Mouse (Mus musculus): ENCODE results near the gene Mlkl.
"Not testable (repeated sequence)": the region's sequence is repeated elsewhere in the genome, so short reads cannot be mapped to it uniquely, and the experiment has no call there.

Mlkl gene

DNA sequence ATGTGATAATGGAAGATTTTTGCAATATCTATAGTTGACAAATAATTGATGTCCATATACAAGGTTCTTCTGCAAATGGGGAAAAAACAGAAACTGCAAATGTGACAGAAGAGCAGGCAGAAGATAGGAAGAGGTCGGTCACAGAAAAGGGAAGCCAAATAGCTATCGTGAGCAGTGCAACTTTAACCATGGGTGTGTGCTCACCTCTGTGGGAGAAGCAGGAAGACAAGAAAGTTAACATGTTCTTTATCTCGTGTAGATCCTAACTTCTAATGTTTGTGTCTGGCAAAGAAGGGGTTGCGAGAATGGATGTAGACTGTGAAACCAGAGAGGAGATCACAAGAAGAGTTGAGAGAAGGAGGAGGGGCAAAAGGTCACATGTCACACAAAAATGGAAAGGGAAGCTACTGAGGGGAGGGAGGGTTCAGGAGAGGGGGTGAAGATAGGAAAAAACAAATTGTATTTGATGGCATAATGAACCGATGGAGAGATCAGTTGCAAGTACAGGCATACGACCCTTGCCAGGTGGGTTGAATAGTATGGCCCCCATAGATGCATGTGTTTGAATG is 12.7 kb downstream of the Mlkl start:
- ATAC-seq (ENCODE audit: insufficient number of reproducible peaks, low FRiP score, low TSS enrichment), result no peak

DNA sequence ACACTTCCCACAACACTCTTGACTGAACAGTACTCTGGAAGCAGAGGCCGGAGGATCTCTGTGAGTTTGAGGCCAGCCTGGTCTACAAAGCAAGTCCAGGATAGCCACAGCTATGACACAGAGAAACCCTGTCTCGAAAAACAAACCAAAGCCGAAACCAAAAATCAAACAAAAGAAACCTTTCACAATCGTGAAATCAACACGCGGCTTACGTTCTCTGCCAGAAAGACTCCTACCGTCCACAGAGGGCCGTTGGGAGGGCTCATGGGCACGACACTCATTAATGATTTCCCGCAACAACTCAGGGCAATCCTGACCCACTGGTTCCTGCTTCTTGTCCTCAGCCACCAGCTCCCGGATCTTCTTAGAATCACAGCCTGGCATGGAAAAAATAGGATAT is 23.2 kb downstream of the Mlkl start:
- ATAC-seq (ENCODE audit: insufficient number of reproducible peaks, low FRiP score, low TSS enrichment), result no peak

DNA sequence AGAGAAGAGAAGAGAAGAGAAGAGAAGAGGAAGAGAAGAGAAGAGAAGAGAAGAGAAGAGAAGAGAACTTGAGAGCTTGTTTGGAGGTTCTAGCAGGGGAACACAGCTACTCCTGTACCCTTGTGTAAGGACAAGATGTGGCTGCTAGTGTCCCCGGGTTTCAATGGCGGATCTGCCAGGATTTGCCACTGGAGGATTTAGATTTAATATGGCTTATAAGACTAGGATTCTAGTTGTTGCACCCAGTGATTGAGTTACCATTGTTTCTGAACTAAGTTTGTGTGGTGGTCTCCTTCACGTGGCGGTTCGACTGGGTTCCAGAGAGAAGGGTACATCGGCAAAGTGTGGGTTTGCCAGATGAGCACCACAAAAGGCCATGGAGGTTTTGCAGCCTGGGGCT is 24.0 kb downstream of the Mlkl start:
- ATAC-seq (ENCODE audit: insufficient number of reproducible peaks, low FRiP score, low TSS enrichment), result not testable (repeated sequence)

DNA sequence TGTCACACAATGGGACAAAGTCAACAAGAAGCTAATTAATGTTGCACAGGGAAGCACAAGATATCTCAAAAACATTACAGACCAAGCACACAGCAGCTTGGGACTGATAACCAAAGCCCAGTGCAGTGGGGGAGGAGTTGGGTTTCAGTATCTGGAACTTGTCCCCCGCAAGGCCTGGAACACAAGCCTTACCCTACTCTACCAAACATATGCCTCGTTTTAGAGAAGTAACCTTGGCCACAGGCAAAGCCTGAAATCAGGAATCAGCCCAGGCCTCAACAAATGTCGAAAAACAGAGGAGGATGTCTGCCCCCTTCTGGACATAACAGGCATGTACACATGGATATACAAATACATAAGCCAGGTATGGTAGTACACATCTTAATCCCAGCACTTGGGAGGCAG is 25.2 kb downstream of the Mlkl start:
- no peak for ATAC-seq (ENCODE audit: insufficient number of reproducible peaks, low FRiP score, low TSS enrichment)

DNA sequence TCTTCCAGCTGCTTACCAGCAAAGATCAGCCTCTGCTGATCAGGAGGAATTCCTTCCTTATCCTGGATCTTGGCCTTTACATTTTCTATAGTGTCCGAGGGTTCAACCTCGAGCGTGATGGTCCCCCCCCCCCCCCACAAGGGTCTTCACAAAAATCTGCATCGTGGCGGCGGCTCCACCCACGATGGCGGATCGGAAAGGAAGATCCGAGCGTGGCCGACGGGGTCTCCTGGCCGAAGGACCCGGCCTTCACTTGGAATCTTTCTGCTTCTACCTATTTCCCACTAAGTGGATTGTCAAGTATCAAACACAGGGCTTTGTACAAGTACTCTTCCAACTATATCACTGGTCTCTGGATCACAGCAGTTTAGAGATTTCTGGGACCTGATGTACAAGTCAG is 28.0 kb downstream of the Mlkl start:
- ATAC-seq (ENCODE audit: insufficient number of reproducible peaks, low FRiP score, low TSS enrichment), result not testable (repeated sequence)

DNA sequence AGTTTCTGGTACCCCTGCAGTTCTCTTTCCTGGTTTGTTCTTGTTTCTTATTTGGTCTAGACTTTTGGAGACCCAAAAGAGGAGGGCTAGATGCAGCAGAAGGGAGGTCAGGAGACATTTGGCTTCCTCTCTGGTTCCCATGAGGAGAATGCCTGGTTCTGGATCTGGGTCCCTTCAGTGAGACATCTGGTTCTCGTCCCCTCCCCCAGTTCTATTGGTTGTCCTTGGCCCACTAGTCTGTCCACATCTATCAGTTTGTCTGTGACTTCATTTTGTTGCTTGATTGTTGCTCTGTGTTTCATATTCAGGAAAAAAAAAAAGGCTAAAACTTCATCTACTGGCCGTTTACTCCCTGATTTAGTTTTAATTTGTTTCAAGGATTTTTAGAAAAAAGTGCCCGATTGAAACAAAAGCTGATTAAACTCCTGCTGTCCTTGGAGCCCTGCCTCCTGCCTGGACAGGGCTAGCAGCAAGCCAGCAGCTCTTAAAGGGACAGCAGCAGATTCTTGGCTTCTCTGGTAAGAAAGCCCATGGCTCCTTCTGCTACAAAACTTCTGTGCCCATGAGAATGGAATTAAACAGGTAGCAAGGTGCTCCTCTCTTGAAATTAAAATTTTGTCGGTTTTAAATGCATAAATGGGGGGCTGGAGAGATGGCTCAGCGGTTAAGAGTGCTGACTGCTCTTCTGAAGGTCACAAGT is 32.8 kb downstream of the Mlkl start:
- ATAC-seq (ENCODE audit: insufficient number of reproducible peaks, low FRiP score, low TSS enrichment), result no peak

DNA sequence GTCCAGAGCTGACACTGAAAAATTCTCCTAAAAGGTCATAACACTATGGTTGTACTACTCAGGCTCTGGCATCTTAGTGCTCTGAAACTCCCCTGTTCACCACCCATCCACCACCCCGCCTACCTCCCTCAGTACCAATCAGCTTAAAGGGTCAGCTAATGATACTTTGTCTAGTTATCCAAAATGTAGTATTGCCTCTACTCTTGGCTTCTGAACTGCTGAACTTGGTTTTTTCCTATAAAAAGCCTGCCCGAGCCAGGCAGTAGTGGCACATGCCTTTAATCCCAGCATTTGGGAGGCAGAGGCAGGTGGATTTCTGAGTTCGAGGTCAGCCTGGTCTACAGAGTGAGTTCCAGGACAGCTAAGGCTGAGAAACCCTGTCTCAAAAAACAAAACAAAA is 33.6 kb downstream of the Mlkl start:
- ATAC-seq (ENCODE audit: insufficient number of reproducible peaks, low FRiP score, low TSS enrichment), result no peak

DNA sequence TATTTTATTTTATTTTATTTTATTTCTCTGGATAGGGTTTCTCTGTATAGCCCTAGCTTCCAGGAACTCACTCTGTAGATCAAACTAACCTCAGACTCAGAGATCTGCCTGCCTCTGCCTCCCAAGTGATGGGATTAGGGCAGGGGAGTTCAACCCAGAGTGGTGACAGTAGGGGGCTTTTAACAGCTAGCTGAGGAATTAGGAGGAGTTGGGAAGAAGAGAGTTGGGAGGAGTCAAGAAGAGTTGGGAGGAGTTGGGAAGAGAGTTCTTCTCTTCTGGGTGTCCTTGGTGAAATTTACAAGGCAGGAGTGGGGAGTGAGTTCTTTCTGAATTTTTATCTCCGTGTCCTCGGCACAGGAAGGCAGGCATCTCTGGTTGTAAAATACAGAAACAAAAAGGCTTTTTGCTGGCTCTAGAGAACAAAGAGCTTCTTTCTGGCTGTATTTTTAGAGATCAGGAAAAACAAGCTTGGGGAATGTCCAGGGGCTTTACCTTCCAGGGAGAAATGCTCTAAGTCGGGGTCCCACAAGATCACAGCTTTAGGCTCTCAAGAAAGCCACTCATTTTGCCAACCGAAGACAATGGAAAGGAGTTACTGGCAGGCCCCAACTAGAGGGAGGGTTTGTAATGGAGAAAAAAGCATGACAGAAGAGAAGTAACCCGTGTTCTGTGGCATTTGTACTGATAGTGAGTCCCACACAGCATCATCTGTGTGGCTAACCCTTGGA is 34.7 kb downstream of the Mlkl start:
- ATAC-seq (ENCODE audit: insufficient number of reproducible peaks, low FRiP score, low TSS enrichment), result not testable (repeated sequence)

DNA sequence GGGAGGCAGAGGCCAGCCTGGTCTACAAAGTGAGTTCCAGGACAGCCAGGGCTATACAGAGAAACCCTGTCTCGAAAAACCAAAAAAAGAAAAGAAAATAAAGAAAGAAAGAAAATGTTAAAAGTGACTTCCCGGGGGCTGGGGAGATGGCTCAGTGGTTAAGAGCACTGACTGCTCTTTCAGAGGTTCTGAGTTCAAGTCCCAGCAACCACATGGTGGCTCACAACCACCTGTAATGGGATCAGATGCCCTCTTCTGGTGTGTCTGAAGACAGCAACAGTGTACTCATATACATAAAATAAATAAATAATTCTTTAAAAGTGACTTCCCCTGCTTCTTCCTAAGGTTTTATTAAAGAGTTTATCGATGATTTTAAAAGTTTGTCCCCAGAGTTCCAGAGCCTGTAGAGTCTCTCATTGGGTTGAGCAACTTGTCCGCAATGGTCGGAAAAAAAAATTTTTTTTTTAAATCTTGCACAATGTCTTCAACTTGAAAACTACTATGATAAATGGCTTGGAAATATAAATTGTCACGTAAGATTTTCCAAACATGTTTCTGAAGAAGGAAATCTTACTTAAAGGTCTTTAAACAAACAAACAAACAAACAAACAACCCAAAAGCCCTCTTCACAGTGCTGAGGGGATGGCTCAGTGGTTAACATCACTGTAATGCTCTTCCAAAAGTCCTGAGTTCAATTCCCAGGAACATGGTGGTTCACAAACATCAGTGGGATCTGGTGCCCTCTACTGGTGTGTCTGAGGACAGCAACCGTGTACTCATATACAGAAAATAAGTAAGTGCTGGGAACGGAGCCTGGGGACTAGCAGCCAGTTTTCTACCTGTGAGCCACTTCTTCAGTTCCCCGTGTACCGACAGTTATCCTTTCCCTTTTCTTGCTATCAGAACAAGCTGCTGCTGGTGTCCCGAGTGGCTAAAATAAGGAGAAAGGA is 37.1 kb downstream of the Mlkl start:
- no peak for ATAC-seq (ENCODE audit: insufficient number of reproducible peaks, low FRiP score, low TSS enrichment)

DNA sequence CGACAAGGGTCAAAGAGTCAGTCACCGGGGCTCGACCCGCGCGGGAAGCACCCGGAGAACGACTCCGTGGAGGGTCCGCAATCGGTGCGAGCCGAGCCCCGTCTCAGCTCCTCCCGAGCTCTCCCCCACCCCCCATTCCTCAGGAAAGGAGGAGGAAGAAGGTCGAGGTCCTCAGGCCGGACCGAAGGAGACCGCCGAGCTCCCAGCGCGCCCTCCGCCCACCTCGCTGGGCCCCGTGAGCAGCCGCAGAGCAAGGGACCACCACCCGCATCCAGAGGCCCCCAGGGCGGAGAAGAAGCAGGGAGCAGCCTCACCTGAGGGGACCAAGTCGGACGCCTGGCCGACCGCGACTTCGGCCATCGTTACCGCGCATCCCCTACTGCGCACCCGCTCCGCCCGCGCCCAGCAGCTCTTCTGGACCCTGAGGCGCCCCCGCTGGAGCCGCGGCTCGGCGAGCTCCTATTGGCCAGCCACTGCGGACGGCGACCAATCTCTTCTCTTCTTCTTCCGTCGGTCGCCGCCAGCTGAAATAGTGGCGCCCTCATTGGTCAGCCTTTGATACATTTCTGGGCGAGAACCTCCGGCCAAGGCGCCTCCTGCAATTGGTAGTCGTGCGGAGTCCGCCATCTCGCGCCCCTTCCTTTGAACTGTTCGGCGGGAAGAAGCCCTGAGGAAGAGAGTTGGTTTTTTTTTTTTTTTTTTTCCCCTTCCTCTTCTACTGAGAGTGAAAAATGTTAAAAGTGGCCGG is 38.0 kb downstream of the Mlkl start, which contains the start of gene Rfwd3:
Gene Rfwd3 (minus strand): TSS at position 402 of the 748 bp plus-strand sequence.
- ATAC-seq (ENCODE audit: insufficient number of reproducible peaks, low FRiP score, low TSS enrichment), result peak; percentile 100

DNA sequence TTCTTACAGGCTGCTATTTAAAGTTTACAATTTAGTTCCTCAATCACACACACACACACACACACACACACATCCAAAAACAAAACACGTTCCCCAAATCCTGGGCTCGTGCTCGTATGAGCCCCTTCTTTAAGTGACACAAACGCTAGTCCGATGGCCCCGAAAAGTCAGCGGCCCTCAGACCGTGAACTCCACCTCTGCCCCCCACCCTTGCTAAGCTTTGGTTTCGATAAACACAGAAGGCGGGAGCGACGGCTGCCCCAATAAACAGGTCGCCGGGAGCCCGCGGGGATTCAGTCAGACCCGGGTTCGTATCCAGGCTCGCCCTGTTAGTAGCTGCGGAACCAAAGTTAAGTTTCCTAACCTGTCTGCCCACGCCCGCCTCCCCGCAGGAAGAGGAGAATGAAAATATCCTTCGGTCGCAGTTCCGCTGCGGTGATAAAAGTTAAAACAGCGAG is 38.6 kb downstream of the Mlkl start:
- ATAC-seq (ENCODE audit: insufficient number of reproducible peaks, low FRiP score, low TSS enrichment), result no peak

DNA sequence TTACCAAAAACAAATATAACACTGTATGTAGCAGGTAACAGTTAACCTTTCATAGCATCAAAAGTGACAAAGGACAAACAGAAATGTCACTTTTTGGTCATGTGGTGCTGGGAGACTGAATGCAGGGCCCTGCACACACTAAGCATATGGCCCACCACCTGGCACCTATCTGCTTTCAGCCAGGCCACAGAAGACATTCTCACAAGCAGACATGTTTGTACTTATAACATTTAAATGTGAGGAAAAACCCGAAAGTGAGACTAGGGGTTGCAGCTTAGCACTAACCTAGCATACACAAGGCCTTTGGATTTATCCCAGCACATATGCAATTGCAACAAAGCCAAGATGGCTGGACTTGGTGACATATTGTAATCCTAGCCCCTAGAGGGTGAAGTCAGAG is 40.0 kb downstream of the Mlkl start:
- ATAC-seq (ENCODE audit: insufficient number of reproducible peaks, low FRiP score, low TSS enrichment), result no peak

DNA sequence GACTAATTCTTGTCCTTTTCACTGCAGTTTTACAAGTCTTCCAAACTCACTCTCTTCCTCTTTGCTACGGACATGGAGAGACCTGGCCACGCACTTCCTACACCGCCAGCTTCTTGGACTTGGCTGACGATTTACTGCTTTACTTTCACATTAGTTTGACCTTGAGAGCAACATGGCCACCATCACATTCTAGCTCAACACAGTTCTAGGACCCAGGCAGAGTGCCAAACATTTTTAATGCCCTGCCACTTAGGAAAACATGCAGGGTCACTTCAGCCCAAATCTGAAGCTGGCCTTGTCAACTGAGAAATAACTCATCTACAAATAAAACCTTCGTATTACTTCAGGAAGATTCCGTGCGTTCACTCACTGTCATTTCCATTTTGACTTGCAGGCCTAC is 46.2 kb downstream of the Mlkl start:
- no peak for ATAC-seq (ENCODE audit: insufficient number of reproducible peaks, low FRiP score, low TSS enrichment)

DNA sequence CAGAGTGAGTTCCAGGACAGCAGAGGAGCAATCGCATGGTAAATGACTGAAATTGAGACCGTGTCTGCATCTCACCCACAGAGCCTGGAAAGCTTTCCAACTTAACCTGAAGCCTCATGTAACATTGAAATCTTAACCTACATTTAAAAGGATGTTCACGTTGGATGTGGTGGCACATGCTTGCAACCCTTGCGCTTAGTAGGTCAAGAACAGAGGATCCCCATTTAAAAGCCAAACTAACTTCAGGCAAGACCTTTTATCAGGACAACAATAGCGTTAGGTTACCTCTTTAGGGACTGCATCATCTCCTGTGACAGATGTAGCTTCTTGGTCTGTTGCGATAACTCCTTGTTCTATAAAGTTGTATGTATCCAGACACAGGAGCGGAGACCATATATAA is 47.4 kb downstream of the Mlkl start:
- no peak for ATAC-seq (ENCODE audit: insufficient number of reproducible peaks, low FRiP score, low TSS enrichment)

DNA sequence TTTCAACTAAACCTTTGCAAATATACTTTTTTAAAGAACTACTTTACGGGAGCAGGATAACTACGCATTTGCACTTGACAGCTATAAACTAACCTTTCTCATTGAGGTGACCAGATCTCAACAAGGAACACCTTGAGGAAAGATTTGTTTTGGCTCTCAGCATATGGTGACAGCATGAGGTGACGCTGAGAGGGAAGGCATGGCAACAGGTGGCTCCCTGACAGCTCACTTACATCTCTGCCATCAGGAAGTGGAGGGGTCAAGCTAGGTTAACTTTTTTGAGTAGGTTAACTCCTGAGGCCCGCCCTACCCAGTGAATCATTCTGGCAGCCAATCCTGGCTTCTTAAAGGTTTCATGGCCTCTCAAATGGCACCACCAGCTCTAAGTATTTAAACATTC is 52.4 kb downstream of the Mlkl start:
- ATAC-seq (ENCODE audit: insufficient number of reproducible peaks, low FRiP score, low TSS enrichment), result no peak

DNA sequence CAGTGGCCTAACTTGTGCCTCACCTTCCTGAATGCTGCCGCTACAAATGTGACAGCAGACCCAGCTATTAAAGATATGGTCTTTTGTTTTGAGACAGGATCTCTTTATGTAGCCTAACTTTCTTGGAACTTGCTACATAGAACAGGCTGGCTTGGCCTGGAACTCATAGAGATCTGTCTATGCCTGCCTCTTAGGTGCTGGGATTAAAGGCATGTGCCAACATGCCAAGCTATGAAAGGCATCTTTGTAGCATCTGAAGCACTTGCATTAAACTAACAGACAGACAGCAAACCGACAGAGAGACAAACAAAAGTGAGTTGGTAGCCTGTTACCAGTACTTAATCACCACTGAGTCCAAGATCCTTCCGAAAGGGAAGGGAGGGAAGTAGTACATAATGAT is 55.9 kb downstream of the Mlkl start:
- no peak for ATAC-seq (ENCODE audit: insufficient number of reproducible peaks, low FRiP score, low TSS enrichment)

DNA sequence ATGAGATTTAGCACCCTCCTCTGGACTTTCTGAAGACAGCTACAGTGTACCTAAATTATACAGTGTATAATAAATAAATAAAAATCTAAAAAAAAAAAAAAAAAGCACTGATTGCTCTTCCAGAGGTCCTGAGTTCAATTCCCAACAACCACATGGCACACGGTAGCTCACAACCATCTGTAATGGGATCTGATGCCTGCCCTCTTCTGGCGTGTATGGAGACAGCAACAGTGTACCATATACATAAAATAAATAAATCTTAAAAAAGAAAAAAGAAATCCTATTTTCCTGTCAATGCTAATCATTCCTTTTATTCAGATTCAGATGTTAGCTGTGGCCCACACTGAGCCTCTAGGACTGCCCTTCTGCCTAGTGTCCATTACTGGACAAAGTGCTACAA is 69.7 kb downstream of the Mlkl start:
- ATAC-seq (ENCODE audit: insufficient number of reproducible peaks, low FRiP score, low TSS enrichment), result no peak

DNA sequence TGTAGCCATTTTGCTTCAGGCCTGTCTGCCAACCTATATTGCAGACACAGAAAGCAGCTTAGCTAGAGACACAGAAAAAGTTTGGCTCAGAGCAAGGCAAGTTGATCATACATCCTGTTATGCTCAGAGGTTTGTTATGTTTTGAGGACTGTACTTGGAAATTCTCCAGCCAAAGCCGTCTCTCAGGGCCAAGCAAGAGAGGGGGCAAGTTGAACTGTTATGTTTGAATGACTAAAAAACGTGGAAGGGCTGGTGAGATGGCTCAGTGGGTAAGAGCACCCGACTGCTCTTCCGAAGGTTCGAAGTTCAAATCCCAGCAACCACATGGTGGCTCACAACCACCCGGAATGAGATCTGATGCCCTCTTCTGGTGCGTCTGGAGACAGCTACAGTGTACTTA is 71.8 kb downstream of the Mlkl start:
- not testable (repeated sequence) for ATAC-seq (ENCODE audit: insufficient number of reproducible peaks, low FRiP score, low TSS enrichment)

DNA sequence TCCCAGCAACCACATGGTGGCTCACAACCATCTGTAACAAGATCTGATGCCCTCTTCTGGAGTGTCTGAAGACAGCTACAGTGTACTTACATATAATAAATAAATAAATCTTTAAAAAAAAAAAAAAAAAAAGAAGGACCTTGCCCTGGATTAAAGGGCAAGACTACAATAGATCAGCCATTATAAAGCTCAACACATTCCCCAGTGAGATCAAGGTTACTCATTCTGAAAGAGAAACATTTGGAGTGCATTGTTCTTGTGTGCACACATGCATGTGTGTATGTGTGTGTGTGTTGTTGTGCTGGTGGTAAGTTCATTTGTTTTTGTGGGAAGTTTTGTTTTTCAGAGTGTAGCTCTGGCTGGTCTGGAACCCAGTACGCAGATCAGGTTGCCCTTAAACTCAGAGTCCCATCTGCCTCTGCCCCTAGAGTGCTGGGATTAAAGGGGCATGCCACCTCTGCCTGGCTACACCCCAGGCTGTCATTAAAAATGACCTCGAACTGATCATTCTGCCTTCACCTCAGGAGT is 73.2 kb downstream of the Mlkl start:
- ATAC-seq (ENCODE audit: insufficient number of reproducible peaks, low FRiP score, low TSS enrichment), result no peak

DNA sequence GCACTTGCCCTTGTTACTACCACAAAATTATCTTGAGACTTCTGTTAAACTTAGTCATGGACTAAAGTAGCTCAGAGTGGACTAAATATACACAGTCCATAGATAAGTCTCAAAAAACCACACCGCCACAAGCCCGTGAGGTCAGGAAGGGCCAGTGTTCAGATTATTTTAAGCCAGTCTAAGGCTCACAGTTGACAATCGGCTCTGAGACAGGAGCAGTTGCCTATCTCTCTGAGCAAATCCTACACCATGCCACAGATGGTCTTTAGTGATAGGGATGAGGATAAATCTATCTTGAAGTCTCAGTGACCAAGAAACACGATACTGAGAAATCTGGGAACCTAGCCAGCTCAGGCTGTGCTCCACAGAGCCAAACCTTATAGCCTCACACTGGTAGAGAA is 76.0 kb downstream of the Mlkl start:
- no peak for ATAC-seq (ENCODE audit: insufficient number of reproducible peaks, low FRiP score, low TSS enrichment)
